Mouse (Mus musculus): ENCODE measurements around the gene Rcn3.

Gene Rcn3

DNA sequence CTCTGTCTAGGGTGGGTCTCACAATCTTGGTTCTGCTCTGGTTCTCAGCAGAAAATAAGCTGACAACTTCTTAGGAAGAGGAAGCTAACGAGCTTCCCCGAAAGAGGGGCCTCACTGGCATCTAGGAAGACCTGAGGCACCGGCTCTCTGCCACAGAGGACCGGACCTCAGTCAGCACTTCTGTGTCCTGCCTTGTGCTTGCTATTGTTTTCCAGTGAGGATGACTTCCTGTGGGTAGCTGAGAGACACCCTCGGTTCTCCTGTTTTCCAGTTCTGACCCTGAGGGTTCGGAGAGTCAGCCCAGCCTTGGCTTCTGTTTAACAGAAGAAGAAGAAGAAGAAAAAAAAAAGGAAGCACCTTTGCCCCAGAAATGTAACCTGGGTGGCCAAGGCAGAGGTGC, 5.5 kb upstream of the Rcn3 start:
- WGBS = 59% methylated on average over 6 of the region's 6 CpGs

GRCm38 (mm10) chr7:45095965-45096364, 3.9 kb upstream of the Rcn3 start:
- WGBS = 97% methylated on average over 14 of the region's 14 CpGs

DNA sequence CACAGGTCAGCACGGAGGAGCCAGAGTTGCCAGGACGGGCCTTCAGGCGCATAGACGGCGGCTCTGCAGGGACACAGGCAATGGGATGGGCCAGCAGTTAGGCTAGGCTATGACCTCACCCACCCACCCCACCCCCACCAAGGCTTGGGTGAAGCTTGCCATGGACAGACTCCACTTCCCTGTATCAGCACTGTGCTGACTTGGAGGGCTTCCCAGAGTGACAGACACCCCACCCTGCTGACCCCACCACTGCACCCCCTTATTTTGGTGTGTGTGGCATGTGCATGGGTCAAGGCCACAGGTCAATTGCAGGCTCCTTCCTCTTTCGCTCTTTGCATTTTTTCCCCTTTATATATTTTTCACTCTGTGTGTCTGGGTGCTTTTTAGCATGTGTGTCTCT, 3.3 kb upstream of the Rcn3 start:
- WGBS = 81% methylated on average over 6 of the region's 6 CpGs

- WGBS = 85% methylated on average over 7 of the region's 7 CpGs
Measured at GRCm38 (mm10) chr7:45094121-45094520, 2.1 kb upstream of the Rcn3 start.

- 38% methylated on average over 18 of the region's 18 CpGs for WGBS
Measured at GRCm38 (mm10) chr7:45093516-45093905, 1.5 kb upstream of the Rcn3 start.

- WGBS = 70% methylated on average over 12 of the region's 12 CpGs
Measured at GRCm38 (mm10) chr7:45092828-45093515, 951 bp upstream of the Rcn3 start.

DNA sequence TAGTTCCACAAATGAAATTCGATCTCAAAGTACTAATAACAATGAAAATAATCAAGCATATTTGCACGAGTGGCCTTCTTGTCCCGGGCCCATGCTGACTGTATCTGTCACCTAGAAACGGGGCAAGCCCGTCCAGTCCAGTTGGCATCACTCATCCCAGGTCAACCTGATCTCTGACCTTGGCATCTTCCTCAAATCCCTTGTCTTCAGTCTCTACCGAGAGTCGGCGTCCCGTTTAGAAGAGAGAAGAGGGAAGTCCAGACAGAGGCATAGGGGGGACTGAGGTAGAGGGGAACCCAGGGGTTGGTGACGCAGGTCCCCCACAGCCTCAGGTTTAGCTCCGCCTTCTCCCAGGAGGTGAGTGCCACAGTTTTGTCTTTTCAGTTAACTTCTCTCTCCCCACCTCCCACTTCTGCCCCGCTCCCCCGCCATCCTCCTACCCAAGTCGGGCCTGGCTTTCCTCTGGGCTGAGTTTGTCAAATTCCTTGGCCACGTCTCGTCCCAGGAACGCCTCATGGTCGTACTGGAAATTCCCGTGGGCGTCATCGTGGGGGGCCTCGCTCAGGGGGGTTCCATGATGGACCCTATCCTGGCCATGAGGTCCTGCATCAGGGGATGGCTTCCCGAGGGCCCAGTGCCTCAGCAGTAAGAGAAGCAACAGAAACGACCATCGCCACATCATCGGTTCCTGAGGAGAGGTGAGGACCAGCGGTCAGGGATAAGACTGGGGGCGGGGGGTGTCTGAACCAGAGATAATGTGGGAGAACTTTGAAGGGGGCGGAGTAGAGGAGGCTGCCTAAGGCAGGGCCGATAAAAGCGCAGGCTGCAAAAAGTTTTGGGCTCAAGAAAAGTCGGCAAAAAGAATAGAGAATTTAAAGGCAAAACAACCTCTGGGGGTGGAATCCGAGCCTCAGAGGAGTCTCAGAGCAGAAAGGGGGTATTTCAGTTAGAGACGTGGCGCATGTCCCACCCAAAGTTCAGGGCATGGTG, 725 bp downstream of the Rcn3 start:
- WGBS = 30% methylated on average over 35 of the region's 35 CpGs

DNA sequence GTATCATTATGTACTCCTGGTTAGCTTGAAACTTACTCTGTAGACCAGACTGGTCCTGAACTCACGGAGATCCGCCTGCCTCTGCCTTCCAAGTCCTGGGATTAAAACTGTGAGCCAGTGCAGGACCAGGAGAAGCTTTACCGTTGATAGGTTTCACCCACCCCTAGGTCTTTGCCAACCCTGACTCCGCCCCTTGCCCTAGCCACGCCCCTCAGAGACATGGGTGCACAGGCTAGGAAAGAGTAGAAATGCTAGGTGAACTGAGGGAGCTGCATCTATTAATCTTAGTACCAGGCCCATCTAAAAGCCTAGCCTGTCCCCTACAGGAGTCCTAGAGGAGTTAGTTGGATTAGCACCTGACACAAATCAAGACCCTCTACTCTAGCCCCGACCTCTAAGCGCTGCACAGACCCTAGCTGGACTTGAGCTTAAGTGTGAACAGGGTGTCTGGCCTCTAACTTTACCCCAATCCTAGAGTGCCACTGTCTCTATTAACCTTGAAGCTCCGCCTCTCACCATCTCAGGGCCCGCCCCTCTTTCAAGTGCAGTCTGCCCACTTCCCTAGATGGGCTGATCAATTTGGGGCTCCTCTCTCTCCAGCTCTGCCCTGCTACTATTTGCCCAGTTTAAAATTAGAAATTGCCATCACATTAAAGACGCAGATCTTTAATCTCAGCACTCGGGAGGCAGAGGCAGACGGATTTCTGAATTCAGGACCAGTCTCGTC, 1.6 kb downstream of the Rcn3 start:
- WGBS = 89% methylated on average over 13 of the region's 13 CpGs

- WGBS = 95% methylated on average over 17 of the region's 17 CpGs
Measured at GRCm38 (mm10) chr7:45088597-45088996, 3.4 kb downstream of the Rcn3 start.

DNA sequence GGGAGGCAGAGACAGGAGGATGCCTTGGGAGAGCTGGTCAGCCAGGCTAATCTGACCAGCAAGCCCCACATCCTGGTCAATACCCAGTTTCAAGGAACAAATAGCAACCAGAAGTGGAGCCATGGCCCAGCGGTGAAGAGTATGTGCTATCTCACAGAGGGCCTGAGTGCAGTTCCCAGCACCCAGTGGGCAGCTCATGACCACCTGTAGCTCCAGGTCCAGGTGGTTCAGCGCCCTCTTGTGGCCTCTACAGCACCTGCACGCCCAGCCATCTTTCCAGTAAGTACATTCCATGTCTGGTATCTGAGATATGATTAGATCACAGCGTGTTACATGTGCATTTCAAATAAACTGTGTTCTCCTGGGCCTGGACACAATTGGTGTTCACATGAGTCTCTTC, 5.9 kb downstream of the Rcn3 start:
- 79% methylated on average over 4 of the region's 4 CpGs for WGBS

GRCm38 (mm10) chr7:45083300-45083890, 8.6 kb downstream of the Rcn3 start:
- WGBS = 85% methylated on average over 22 of the region's 22 CpGs

DNA sequence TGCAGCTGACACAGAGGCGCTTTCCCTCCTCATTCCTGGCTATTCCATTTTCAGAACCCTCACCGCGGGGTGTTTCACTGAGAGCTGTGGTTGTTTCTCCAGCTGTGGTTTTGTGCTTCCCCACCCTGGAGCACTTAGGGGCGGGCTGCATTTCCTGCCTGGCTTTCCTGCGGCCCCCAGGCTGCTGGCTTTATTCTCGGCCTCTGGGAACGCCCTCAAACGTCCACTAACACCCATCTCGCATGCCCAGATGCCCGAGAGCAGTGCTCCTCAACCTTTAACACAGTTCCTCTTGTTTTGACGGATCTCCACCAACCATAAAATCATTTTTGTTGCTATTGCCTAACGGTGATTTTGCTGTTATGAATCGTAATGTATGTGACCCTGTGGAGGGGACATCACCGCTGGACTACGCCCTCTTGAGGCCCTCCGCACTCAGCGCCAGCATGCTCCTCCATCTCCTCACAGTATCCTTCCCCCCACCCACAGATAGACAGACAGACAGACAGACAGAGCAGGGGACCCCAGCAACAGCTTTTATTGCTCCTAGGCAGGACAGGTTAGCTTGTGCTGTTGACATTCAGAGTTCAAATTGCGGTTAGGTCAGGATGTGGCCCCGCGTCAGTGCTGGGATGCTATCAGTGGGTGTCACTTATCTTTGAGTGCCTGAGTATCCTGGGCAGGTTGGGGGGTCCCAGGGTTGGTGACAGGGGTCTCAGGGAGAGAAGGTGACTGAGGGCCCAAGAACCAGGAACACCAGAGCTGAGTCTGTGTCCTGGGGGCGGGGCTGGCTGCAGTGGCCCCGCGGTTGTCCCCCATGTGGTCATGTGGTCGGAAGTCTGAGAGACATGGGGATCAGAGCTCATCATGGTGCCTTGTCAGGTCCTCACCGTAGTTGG, 9.4 kb downstream of the Rcn3 start:
- WGBS = 62% methylated on average over 25 of the region's 25 CpGs

- 56% methylated on average over 5 of the region's 5 CpGs for WGBS
Measured at GRCm38 (mm10) chr7:45081016-45081415, 11.0 kb downstream of the Rcn3 start.

DNA sequence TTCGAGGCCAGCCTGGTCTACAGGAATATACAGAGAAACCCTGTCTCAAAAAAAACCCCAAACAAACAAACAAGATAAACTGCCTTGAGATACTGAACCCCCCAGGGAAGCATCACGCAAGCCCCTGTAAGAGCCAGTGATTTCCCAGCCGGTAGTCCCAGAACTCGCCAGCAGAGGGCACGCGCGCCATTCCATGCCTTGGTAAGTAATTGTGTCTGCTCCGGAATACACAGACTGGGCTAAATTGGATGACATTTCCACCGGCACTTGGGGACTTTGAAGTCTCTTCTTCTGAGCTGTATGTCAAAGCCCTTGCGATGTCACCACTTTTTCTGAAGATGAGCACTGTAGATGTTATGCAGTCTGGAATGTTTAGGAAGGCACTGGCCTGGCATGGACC, 12.2 kb downstream of the Rcn3 start:
- under 1% methylated on average over 10 of the region's 10 CpGs for WGBS

DNA sequence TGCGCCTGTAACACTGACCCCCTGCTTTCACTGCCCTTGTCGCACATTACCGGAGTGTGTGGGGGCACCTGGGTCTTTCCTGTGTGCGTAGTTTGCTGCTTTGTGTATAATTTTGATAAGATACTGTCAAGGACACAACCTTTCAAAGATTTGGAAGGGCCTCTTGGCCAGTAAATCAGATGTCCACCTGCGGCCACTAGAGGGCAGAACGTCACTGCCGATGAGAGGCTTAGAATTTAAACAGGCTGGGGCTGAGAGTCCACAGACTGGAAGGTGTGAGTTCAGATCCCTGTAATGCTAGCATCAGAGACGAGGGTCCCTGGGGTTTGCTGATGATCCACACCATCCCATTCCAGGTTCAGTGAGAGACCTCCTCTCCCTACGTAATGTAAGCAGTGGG, 13.5 kb downstream of the Rcn3 start:
- 42% methylated on average over 9 of the region's 9 CpGs for WGBS

DNA sequence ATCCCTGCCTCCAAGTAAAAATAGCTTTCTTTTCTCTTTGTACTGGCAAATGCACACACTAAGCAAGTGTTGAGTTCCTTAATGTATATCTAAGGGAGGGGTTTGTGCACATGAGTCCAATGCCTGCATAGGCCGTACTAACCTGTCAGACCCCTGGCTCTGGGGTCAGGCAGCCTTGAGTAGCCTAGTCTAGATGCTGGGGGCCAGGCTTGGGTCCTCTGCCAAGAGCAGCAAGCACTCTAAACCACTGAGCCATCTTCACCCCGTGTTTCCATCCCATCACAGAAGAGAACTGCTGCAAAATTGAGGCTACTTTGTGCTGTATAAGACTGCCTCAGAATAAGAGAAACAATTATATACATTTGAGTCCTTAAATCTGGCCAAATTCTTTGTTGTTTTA, 14.2 kb downstream of the Rcn3 start:
- WGBS = 79% methylated on average over 2 of the region's 2 CpGs

- 91% methylated on average over 14 of the region's 14 CpGs for WGBS
Measured at GRCm38 (mm10) chr7:45077322-45077721, 14.7 kb downstream of the Rcn3 start.

- 87% methylated on average over 30 of the region's 30 CpGs for WGBS
Measured at GRCm38 (mm10) chr7:45076501-45076900, 15.5 kb downstream of the Rcn3 start.

DNA sequence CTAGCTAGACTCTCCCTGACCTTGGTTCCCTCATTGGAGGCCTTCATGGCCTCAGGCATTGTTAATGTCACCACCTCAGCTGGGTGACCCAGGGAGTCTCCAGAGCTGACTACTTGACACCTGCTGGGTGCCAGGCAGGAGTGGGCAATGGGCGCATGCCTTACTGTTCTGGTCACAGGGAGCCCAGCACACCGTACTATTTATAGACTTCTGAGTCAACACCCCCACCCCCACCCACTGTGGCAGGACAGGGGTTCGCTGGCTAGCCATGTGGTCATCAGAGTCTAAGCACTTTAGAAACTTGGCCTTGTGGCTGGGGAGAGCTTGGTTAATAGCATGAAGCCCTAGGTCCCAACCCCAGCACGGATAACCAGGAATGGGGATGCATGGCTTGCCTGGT, 16.6 kb downstream of the Rcn3 start:
- WGBS = 55% methylated on average over 4 of the region's 4 CpGs

DNA sequence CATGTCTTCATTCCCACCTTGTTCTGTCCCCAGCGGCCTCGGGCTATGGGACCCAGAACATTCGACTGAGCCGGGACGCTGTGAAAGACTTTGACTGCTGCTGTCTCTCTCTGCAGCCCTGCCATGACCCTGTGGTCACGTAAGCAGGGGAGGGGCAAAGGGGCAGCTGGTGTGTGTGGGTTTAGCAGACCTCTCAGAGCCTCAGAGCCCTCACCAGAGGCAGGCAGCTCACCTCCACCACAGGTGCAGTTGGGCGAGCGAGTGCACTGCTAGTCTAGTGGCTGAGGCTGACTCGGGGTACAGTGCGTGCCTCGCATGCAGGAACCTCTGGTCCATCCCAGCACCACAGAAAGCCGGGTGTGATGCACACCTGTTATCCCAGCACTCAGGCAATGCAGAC, 18.1 kb downstream of the Rcn3 start:
- WGBS = 93% methylated on average over 12 of the region's 12 CpGs

GRCm38 (mm10) chr7:45073171-45073707, 18.8 kb downstream of the Rcn3 start:
- 83% methylated on average over 7 of the region's 7 CpGs for WGBS

All from cerebral cortex, adult 2 months (tissue).